Mouse (Mus musculus) lung, adult 18-20 months (tissue): ENCODE results near the gene Sfxn3.

Source experiments
- DNase-seq, 2 experiments: peaks; one replicate each; pipeline ENCODE4 v3.0.0; 2022; ENCODE audit warnings: mixed read lengths in 2 of 2

Gene Sfxn3

DNA sequence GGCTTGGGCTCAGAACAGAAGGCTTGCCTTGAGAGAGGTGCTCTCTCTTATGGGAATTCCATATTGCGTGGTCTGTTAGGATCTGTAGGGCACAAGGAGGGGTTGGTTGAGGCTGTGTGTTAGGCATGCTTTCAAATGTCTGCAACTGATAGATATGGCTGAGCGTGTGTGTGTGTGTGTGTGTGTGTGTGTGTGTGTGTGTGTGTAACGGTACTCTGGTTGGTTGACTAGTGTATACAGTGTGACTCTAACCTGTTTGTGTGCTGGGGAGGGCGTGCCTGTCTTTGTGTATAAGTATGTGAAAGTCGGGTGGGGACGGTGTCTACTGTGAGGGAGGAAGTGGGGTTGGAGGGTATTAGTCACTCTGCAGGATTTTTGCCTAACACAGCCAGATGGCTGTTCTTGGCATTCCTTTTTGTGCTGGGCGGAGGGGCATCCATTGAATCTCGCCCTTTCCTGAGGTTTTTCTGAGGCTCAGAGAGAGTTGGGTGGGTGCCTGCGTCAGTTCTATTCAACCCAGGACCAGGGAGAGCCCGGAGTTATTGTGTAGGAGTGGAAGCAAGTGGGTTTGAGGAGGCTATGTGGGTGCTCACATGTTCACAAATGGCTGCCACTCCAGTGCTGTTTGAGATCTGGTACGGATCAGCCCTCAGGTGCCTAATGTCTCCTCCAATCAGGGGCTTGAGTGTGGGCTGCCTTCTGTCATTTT lies 786 bp downstream of the Sfxn3 start:
- peak; percentile 87 to 91 for DNase-seq

DNA sequence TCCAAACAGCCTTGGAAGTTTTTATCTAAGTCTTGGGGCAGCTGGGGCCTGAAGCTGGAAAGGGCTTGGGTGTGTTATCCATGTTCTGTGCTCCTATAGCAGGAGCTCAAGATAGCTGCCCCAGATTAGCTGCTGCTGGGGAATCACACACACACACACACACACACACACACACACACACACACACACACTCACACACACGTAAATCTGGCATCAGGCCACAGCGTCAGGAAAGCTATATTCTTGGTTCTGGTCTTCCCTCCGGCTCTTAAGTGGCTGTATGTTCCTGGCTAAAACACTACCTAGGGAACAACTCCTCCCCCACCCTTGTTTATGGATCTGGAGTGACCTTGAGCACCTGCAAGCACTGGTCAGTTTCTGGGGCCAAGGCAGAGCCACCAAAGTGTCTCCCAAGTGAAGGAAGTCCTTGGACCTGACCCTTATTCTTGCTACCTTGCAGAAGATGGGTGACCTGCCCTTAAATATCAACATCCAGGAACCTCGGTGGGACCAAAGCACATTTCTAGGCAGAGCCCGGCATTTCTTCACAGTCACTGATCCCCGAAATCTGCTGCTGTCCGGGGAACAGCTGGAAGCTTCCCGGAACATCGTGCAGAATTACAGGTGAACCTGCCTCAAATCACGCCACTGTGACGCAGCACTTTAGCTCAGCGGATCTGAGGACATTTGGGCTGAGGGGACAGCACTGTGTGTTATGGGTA lies 1.5 kb downstream of the Sfxn3 start:
- DNase-seq: no peak

DNA sequence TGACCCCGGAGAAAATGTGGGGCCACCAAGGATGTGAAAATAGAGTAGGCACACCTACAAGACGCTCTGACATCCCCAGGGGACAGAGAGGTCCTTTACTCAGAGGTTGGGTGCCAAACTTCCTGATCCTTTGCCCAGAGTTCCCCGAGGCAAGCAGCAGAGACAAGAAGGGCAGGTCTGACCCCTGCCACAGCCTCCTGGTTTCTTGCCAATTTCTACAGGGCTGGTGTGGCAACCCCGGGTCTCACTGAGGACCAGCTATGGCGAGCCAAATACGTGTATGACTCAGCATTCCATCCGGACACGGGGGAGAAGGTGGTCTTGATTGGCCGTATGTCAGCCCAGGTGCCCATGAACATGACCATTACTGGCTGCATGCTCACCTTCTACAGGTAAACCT lies 2.2 kb downstream of the Sfxn3 start:
- DNase-seq: no peak

DNA sequence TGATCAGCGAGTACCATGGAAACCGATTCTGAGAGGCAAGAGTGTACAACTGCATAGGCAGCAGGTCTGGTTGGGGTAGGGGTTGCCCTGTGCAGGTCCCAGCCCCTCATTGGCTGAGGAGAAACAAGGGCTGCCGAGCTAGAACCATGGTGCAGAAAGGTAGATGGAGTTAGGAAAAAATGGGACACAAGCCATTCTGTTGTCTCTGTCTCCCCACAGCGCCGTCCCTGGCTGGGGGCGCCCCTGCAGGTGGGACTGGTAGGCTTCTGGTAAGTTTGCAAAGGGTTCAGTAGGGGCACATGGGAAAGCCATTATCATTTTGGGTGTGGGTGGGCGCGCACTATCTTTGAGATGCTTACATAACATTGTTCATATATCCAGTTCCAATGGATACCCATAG lies 6.1 kb downstream of the Sfxn3 start:
- DNase-seq: no peak

DNA sequence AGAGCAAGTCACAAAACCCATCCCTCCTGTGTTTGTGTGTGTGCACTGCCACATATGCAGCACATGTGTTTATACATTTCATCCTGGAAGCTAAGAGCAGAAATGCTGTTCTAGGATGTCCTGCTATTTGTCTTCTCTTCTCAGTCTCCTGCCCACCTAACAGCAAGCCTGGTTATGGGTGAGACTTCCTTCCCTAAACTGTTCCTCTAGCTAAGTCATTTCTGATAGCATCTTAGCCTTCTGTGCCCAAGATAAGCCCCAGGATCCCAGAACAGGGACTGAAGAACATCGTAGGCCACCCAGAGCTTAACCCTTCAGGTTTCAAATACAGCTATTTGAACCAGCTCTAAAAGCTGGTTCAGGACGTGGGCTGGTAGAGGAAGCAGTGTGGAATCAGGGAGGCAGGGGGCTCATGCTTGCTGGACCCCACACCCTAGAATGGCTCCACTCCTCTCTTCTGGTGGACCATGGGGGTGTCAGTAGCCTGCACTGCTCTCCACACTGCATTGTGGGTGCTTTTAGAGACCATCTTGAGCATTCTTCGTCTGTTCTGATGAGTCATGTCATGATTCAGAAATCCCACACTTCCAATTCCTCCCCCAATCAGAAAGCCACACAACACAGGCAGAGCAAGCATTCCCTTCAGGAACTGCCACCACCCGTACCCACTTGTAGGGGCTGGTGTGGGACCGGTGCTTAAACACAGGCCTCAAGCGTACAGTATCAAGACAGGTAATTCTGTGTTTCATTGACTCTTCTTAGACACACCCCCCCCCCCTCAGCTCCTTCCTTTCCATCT lies 7.8 kb downstream of the Sfxn3 start:
- DNase-seq: no peak

DNA sequence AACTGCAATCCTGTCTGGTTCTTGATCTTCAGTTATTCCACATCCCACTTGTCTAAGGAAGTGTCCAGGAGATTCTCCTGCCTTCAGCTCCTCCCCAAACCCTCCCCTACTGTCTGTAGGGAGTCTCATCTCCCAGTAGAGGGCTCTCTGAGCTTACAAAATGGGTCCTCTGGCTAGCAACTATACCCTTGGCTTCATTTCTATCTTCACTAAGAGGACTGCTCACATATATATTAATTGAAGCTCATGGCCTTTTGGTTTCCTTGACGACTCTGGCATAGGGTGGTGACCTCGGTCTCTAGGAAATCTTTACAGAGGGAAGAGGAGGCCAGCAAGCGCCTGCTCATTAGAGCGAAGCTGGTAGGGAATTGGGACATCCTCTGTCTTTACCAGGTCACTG lies 9.1 kb downstream of the Sfxn3 start:
- DNase-seq: peak in 1 of 2 experiments; percentile 31

DNA sequence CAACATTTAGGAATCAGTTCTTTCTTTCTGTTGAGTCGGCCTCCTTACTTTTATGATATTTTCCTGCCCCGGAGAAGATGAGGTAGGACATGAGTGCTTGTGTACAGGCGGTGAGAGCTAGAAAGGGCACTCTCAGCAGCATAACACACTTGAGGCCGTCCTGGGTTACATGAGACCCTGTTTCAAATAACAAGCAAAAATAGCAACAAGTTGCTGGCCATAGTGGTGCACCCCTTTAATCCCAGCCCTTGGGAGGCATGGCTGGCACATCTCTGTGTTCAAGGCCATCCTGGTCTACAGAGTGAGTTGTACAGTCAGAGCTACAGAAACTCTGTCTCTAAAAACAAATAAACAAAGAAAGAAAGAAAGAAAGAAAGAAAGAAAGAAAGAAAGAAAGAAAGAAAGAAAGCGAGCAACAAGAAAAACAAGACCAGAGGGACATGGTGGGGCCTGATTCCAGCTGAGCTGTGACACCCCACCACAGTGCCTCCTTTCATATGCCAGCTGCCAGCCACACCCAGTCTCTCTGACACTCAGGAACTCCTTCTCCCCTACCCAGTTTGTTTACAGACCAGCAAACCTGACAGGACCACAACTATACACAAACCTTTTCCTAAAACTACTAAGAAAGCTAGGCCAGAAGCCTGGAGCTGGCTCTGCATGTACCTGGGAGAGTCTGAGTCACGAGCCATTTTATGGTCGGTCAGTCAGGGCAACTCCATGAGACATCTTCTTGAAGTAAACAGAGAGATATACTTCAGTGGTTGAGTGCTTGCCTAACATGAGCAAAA lies 9.8 kb downstream of the Sfxn3 start:
- DNase-seq: peak in 1 of 2 experiments; percentile 28

DNA sequence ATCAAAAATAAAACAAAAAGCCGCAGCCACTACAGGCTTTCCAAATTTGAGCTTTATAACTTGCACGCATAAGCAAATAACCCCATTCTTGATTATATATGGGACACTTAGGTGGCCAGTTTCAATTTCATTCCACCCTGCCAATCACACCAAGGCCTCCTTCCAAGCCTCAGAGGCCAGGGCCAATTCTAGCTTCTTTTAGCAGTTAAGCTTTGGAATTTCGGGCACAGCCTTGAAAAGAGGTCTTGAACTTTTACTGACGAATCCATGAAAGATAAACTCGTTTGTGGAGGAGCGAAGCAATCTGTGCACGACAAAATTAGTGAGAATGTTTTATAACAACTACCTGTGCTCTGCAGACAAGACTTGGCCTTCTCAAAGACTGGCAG lies 10.4 kb downstream of the Sfxn3 start:
- no peak for DNase-seq

DNA sequence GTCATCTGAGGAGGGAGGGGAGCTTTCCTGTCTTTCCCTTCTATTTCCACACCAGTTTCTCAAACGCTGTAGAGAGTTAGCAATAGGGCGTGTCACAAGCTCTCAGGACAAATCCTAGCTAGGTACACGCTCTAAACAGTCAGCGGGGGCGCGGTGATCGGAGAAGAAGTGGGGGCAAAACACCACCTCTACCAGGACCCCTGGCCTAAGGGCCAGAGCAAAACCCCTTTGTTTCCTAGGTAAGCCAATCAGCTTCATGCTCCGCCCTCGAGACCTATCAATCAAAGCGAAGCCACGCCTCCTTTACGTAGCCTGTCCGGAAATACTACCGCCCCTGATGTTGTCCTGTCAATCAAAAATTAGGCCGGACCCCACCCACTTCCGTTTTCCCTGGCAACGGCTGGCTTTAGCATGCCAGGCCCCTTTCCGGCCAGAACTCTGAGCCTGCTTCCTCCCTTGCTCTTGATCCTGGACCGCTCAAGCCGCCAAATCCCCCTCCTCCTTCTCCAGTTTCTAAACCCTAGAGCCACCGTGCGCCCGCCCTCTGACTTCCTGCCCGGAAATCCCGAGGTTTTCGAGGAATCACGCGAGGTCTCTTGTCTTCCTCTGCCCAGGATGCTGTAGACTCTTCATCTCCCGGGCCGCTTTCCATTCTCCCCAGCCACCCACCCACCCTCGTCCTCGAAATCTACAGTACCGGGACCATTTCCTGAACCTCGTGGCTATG lies 11.0 kb downstream of the Sfxn3 start:
- DNase-seq: peak; percentile 96 to 97

DNA sequence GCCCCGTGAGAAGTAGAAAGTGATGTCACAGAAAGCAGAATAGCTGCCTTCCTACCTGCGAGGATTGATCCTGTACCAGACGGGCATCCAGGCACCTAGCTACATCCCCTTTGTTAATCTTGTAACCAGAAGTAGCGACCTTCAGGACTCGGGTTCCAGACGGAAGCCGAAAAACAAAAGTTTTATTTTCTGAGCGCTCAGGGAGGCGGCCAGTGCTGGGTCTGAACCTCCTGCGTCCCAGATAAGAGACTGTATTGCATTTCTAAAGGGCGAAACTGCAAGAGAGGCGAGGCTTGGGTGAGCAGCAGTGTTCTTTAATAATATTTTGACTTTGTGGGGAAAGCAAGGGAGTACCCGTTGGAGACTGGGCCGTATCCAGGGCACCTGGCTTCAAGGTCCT lies 11.5 kb downstream of the Sfxn3 start:
- DNase-seq: no peak

DNA sequence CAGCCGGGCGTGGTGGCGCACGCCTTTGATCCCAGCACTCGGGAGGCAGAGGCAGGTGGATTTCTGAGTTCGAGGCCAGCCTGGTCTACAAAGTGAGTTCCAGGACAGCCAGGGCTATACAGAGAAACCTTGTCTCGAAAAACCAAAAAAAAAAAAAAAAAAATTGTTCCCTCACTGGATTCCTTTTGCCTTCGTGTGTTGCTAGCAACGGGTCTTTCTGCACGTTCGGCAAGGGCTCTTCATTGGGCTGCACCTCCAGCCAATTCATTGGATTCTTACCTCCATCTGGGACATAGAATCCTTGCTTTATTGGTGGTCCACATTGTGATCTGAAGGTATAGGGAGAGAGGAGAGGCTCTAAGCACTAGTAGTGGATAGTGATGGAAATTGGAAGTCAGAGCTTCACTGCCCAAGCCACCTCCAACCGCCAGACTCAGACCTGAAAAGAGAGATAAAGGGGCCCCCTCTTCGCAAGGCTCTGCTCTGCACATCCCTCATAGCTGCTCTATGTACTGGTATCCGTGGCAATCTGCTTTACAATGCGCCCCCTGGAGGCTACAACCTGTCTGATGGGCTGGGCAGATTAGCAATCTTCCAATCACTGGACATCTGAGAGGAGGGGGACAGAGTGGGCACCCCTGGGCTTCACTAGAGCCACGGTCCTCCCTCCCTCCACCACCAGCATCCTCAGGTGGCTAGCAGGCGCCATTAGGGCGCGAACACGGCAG lies 16.4 kb downstream of the Sfxn3 start:
- peak; percentile 58 to 66 for DNase-seq

DNA sequence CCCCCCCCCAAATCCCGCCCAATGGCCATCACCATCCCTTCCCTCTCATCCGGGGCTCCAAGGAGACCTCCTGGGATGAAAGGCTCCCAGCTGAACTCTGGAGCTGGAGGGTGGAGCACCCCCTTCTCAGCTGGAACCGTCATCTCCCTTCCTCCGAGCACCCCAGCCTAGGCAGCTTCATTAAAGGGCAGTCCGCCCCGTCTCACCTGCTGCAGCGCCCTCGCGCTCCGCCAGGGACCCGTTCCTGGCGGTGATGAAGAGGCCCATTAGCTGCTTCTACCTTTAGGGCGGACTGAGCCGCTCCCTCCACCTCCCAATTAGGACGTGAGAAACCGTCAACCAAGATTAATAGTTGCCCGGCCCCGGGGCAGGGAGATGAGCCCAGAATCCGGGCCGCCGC lies 17.9 kb downstream of the Sfxn3 start:
- DNase-seq: no peak

DNA sequence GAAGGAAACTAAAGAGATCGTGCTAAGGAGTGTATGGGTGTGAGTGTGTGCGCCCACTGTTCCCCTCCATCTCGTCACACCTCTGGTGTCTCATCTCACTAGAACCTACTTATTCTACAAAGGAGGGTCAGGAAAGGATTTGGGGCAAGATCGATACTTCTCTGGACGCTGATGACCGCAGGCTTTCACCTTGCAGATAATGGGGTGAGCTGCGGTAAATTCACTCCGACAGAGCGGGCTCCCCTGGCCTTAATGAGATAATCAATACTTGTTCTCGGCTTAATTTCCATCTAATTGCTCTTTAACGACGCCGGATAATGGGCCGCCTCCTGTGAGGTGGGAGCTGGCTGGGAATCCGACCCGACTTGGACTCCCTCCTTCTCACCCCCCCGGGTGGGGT lies 19.9 kb downstream of the Sfxn3 start:
- DNase-seq: no peak

DNA sequence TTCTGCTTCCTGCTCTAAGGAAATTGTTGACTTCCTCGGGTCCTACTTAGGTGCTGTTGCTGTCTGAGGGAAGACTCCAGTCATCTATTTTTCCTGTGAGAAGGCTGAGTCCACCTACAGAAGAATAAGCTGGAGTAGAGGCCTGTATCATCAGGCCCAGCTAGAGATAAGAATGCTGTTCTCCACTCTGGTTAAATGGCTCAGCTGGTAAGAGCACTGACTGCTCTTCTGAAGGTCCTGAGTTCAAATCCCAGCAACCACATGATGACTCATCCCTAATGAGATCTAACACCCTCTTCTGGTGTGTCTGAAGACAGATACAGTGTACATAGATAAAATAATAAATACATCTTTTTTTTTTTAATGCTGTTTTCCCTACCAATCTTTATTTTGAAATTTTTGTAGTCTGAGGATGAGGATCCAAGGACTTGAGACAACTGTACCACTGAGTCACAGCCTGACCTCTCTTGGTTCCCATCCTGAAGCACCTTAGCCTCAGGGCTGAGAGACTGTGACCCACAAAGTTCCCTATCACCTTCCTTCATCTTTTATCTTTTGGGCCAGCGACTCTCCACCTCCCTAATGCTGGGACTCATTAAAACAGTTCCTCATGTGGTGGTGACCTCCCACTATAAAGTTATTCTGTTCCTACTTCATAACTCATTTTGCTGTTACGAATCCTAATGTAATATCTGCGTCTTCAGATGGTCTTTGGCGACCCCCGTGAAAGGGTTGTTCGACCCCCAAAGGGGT lies 20.6 kb downstream of the Sfxn3 start:
- no peak for DNase-seq

DNA sequence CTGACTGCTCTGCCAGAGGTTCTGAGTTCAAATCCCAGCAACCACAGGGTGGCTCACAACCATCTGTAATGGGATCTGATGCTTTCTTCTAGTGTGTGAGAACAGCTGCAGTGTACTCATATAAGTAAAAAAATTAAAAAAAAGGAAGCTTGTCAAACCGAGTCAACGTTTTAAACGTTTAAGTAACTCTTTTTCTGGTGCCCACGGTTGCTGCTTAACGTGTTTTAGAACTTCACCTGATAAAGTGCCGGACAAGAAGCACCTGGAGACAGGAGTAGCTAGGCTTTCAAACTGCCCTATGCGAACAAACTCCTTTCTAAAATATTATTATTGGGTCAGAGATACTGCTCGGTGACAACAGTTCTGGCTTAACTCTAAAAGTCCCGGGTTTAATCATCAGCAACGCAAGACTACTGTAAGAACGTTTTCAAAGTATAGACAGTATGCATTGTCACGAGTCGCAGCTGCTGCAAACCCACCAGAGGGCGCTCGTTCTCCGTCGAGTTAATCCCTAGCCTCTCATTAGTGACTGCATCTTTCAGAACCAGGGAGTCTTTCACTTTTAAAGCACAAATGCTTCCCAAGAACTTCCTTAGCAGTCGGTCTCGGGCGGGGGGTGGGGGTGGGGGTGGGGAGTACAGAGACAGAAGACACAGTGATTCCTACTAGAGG lies 26.7 kb downstream of the Sfxn3 start:
- peak; percentile 80 to 84 for DNase-seq

DNA sequence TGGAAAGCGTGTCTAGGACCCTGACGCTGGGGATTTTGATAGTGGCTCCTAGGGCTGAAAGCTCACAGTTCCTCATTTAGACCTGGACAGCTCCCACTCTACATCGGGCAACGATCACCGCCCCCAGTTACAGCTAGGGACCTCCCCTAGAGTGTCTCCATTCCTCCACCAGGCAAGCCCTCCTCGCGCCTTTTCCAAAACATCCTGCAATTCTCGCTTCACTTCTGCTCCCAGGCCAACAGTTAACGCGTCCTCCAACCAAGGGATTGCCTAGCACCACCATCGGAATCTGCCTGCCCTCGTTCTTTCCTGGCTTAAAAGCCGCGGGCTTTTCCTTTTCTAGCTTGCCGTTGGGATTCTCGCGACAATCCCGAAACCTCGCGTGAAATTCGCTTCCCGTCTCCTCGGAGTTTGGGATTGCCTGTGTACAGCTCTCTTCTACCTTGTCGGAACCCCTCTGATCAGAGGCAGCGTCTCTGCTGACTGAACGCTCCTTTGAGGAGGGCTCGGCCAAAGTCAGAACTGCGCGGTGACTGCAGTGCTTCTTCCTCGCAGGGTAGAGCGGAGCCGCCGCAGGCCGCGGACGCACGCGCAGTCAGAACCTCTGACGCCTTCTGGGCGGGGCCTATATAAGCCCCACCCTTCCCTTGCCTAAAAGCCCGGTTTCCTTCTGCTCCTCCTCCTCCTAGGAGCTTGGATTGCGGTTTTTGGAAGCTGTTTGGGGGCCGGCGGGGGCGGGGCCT lies 27.4 kb downstream of the Sfxn3 start, which contains the start of gene Kazald1:
Gene Kazald1, plus strand, starts transcription at position 662 of the 743 bp plus-strand sequence.
- peak; percentile 94 for DNase-seq

DNA sequence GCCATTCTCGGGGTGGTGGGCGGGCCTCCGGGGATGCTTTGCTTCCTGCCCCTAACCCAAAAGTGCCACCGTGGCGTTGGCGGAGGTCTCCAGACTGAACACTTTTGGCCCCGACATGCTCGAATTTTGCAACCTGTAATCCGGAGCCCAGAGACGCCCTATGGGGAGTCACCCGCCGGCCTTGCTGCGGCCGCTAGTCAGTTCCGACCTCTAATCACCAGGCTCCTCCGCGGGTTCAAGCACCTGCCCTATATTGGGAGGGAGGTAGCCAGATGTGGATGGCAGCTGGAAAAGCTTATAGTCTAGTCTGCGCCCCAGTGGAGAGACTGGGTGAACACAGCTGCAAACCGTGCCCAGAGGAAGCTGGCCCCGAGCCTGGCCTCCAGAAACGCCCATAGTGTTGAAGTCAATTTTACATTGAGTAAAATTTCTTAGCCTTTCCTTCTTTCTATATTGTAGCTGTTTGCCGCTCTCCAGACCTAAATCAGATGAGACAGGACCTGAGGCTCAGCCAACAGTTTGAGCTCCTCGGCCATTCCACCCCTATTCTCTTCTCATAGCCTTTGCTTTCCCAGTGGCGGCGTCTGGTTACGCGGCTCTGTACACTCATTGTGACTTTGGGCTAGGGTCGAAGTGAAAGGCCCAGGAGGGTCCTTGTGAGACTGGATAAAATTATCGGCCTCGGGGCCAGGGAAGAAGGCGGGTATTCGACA lies 28.2 kb downstream of the Sfxn3 start:
- DNase-seq: peak in 1 of 2 experiments; percentile 23

DNA sequence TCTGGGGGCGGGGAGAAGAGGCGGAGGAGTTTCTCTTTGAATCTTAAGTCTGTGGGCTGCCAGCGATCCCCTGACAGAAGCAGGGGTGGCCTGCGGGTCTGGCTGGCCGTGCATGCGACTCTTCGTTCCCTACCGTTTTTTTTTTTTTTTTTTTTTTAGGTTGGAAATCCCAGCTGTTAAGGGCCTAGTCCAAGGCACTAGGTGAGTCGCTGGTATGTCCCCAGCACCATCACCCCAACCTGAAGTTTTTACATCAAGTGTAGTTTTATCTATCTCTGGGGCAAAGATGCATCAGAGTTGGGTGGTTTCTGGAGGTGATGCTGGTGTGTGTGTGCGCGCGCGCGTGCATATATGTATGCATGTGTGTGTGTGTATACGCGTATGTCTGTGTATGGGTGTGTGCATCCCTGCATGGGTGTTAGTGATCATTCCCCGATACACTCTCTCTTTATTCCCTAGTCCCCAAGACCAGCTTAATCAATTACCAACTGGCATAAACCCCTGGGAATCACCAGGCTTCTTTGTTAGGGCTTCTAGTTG lies 28.8 kb downstream of the Sfxn3 start:
- DNase-seq: no peak
